Mouse (Mus musculus) G1E (cell line): ENCODE measurements at regions not wholly inside any gene's neighbourhood (a gene's known extent, or its start where the extent isn't known, plus 50 kb on each side); places are given as distances from the start of the nearest gene placed in this dataset.

Experiments
- CTCF ChIP-seq: IDR thresholded peaks from 2 replicates; pipeline ENCODE4 v1.5.1; 2012; ENCODE audit warnings: low read depth, low read length, inconsistent platforms, mixed read lengths
- GATA1 ChIP-seq: IDR thresholded peaks from 2 replicates; pipeline ENCODE4 v1.6.1; 2012; ENCODE audit warnings: borderline replicate concordance, low read length, inconsistent platforms, mixed read lengths
- GATA2 ChIP-seq: IDR thresholded peaks from 2 replicates; pipeline ENCODE4 v1.6.1; 2012; ENCODE audit warnings: low read depth, low read length, inconsistent platforms, borderline replicate concordance
- POLR2AphosphoS5 ChIP-seq: IDR thresholded peaks from 2 replicates; pipeline ENCODE4 v1.6.1; 2012; ENCODE audit warnings: low read depth, low read length, inconsistent platforms; ENCODE audit not compliant: insufficient replicate concordance

GRCm38 (mm10) chr1:89296691-89297090 is 157.9 kb upstream of the Agap1 start:
- TF ChIP-seq CTCF (no peak), GATA1 (no peak), POLR2AphosphoS5 (no peak), GATA2 (no peak)
